Mouse (Mus musculus): ENCODE measurements around the gene Tmem44.

DNA sequence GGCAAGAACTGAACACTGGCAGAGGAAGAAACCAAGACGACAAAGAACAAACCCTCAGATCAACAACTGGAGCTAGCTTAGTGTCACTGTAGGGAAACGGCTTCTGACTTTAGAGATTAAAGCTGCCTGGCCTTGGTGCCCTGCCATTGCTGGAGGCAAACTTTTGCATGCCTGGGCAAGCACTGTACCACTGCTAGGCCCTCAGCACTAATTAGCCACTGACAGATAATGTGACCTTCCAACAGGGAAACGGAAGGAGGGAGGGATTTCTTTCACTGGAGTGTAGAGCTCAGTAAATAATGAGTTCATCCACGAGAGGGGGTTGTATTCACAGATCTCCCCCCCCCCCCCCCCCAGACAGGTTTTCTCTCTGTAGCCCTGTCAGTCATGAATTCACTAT lies 21.6 kb upstream of the Tmem44 start:
- TF ChIP-seq POLR2A (IDR thresholded peaks at IDR 0.05; ENCODE audit: insufficient read length, low read depth) (no peak), MAX (IDR thresholded peaks at IDR 0.05; ENCODE audit: low read depth) (no peak), USF1 (IDR thresholded peaks at IDR 0.05; ENCODE audit: low read depth) (no peak), MYOG (IDR thresholded peaks at IDR 0.05; ENCODE audit: control insufficient read depth in 1 of 3, insufficient read depth in 1 of 3, insufficient read length in 2 of 3, low read depth in 2 of 3) (no peak), TCF12 (IDR thresholded peaks at IDR 0.05; ENCODE audit: insufficient read depth, poor library complexity, severe bottlenecking) (no peak), MYOD1 (IDR thresholded peaks at IDR 0.05; ENCODE audit: control insufficient read depth in 1 of 3, insufficient read length in 2 of 3, low read depth in 2 of 3) (no peak), E2F4 (IDR thresholded peaks at IDR 0.05; ENCODE audit: insufficient read depth) (no peak)
